Mouse (Mus musculus): ENCODE measurements around the gene Pik3r1. TPM values are rescaled to one million over a fixed set of nuclear protein-coding genes. Genes with fewer than 3 reads are reported as not detected.
A peak's percentile ranks its signal among the peaks of the same experiment; 100 is the strongest.

Pik3r1 gene
- polyA plus RNA-seq, 1 experiment, result 7.3 TPM

DNA sequence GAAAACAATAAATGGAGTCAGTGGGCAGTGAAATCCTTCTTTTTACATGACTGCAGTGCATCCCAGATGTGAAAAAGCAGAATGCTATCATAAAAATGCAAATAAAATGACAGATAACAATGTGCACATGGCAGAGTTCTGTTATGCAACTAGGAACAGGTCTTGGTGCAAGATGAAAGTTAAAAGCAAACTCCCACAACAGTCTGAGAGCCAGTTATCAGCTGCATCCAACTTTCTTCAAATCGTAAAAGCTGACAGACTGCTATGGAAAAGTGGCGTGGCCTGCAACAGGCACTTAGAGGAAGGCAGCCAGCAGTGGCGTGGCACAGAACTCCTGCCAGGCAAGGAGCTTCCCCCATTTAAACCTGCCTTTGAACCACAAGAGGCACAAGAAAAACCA is 2.0 kb downstream of the Pik3r1 start:
- Histone ChIP-seq H3ac (ENCODE audit: control insufficient read depth, insufficient read length, low read depth) (peak overlapping the region; percentile 2), H3K4me3 (ENCODE audit: insufficient read depth, poor library complexity, severe bottlenecking) (peak overlapping the region; percentile 45), H3K79me3 (ENCODE audit: low read depth) (peaks cover 39% of the 10 kb centered on the region), H3K27me3 (ENCODE audit: control insufficient read depth, insufficient read depth, insufficient read length) (no peaks in the 10 kb centered on the region), H3K36me3 (ENCODE audit: control insufficient read depth, insufficient read depth) (no peaks in the 10 kb centered on the region), H3K79me2 (ENCODE audit: control insufficient read depth, insufficient read depth) (peaks cover 66% of the 10 kb centered on the region)
- TF ChIP-seq CEBPB (IDR thresholded peaks at IDR 0.05; ENCODE audit: low read depth) (no peak), MAX (IDR thresholded peaks at IDR 0.05) (no peak), CTCF (IDR thresholded peaks at IDR 0.05; ENCODE audit: control insufficient read depth, insufficient read depth, insufficient read length) (no peak)

DNA sequence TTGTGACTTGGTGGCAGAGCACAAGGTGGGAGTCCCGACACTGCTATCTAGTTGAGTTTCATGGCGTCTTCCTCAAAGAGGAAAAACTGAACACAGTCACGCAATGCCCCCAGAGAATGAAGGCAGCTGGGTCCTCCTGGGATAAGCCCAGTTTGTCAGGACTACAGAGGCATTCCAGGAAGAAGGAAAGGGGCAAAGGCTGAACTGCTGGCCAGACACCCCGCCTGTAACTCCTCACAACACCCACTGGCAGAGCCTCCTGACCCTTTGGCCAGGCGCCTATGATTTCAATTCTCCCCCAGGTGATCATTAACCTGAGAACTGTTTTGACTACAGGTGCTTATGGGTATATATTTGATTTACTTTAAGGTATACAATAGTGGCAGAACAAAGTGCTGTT is 3.9 kb downstream of the Pik3r1 start:
- no peak overlapping the region for H3K4me3 ChIP-seq (ENCODE audit: insufficient read depth, poor library complexity, severe bottlenecking)
- TF ChIP-seq USF1 (IDR thresholded peaks at IDR 0.05; ENCODE audit: low read depth) (no peak), CEBPB (IDR thresholded peaks at IDR 0.05; ENCODE audit: low read depth) (no peak), MYOG (IDR thresholded peaks at IDR 0.05; ENCODE audit: control insufficient read depth, extremely low read depth, insufficient read length) (no peak), CTCF (IDR thresholded peaks at IDR 0.05; ENCODE audit: control insufficient read depth, insufficient read depth, insufficient read length) (no peak), FOSL1 (IDR thresholded peaks at IDR 0.05; ENCODE audit: insufficient read depth, low read length, poor library complexity, severe bottlenecking) (no peak), MYOD1 (IDR thresholded peaks at IDR 0.05; ENCODE audit: control insufficient read depth, insufficient read length, low read depth) (no peak), MAX (IDR thresholded peaks at IDR 0.05) (no peak)

DNA sequence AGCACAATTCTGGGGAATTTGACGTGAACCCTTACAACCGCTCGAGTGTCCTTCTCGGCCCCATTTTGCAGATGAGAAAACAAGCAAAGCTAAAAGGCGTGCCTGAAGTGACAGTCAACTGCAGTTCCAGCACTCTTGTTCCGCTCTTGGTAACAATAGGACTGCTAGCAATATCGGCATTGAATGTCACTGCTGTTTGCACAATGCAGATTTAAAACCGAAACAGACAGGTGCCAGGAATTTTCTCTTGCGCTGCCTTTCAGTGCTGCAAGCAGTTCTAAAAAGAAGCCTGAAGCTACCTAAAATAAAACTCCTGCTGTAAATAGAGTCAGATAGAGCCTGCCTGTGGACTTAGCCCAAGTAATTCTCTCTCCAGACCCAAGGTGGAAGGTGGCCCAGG is 4.3 kb downstream of the Pik3r1 start:
- Histone ChIP-seq H3K79me3 (ENCODE audit: low read depth) (peaks cover 50% of the 10 kb centered on the region), H3K79me2 (ENCODE audit: control insufficient read depth, insufficient read depth) (peaks cover 88% of the 10 kb centered on the region), H3K4me3 (ENCODE audit: insufficient read depth, poor library complexity, severe bottlenecking) (no peak overlapping the region), H3ac (ENCODE audit: control insufficient read depth, insufficient read length, low read depth) (no peak overlapping the region), H3K27me3 (ENCODE audit: control insufficient read depth, insufficient read depth, insufficient read length) (no peaks in the 10 kb centered on the region), H3K36me3 (ENCODE audit: control insufficient read depth, insufficient read depth) (no peaks in the 10 kb centered on the region)
- TF ChIP-seq MYOG (IDR thresholded peaks at IDR 0.05; ENCODE audit: control insufficient read depth, extremely low read depth, insufficient read length) (no peak), CEBPB (IDR thresholded peaks at IDR 0.05; ENCODE audit: low read depth) (no peak), MYOD1 (IDR thresholded peaks at IDR 0.05; ENCODE audit: control insufficient read depth, insufficient read length, low read depth) (no peak), USF1 (IDR thresholded peaks at IDR 0.05; ENCODE audit: low read depth) (no peak), MAX (IDR thresholded peaks at IDR 0.05) (no peak), FOSL1 (IDR thresholded peaks at IDR 0.05; ENCODE audit: insufficient read depth, low read length, poor library complexity, severe bottlenecking) (no peak), CTCF (IDR thresholded peaks at IDR 0.05; ENCODE audit: control insufficient read depth, insufficient read depth, insufficient read length) (no peak)

More for the DNA sequence above, 3.9 kb downstream of the Pik3r1 start:
- Histone ChIP-seq H3K36me3 (ENCODE audit: control insufficient read depth, insufficient read depth) (no peaks in the 10 kb centered on the region), H3K79me3 (ENCODE audit: low read depth) (peaks cover 50% of the 10 kb centered on the region), H3ac (ENCODE audit: control insufficient read depth, insufficient read length, low read depth) (no peak overlapping the region), H3K27me3 (ENCODE audit: control insufficient read depth, insufficient read depth, insufficient read length) (no peaks in the 10 kb centered on the region), H3K79me2 (ENCODE audit: control insufficient read depth, insufficient read depth) (peaks cover 84% of the 10 kb centered on the region)

DNA sequence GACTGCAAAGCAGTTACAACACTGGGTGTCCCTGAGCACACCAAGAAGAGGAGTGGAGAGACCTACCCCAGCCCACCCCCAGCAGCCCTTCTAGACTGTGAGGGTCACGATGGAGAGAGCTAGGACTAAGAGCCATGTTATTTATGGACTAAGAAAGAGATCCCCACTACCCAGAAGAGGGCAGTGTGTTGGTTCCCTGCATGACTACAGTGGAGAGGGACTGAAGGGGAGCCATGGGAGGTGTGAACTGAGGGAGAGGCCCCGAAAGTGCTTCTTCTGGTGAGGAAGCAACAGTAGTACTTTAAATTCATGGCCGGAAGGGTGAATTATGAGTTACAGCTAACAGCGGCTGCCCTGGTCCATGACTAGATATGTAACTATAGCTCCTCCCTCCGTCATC is 4.9 kb downstream of the Pik3r1 start:
- Histone ChIP-seq H3K36me3 (ENCODE audit: control insufficient read depth, insufficient read depth) (no peaks in the 10 kb centered on the region), H3K79me3 (ENCODE audit: low read depth) (peaks cover 55% of the 10 kb centered on the region), H3K79me2 (ENCODE audit: control insufficient read depth, insufficient read depth) (peaks cover 93% of the 10 kb centered on the region), H3K4me3 (ENCODE audit: insufficient read depth, poor library complexity, severe bottlenecking) (no peak overlapping the region), H3ac (ENCODE audit: control insufficient read depth, insufficient read length, low read depth) (no peak overlapping the region), H3K27me3 (ENCODE audit: control insufficient read depth, insufficient read depth, insufficient read length) (no peaks in the 10 kb centered on the region)
- TF ChIP-seq MYOG (IDR thresholded peaks at IDR 0.05; ENCODE audit: control insufficient read depth, extremely low read depth, insufficient read length) (no peak), MAX (IDR thresholded peaks at IDR 0.05) (no peak)

DNA sequence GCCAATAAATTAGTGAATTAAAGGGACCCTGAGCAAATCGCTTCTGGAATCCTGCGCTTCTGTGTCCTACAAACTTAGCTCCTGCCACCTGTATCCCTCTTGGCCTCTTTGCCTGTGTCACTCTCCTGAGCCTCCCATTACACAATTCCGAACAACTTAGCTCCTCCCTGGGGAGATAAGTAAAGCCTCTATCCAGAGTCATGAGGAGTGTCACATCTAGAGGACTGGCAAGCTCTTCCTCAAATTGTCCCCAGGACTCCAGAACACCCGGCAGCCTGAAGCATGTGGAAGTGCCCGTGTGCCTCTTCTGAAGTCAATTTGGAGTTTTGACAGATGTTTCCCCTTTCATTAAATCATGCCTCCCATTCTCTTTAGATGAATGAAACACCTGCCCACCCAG is 6.4 kb downstream of the Pik3r1 start:
- TF ChIP-seq FOSL1 (IDR thresholded peaks at IDR 0.05; ENCODE audit: insufficient read depth, low read length, poor library complexity, severe bottlenecking) (no peak), MYOG (IDR thresholded peaks at IDR 0.05; ENCODE audit: control insufficient read depth, extremely low read depth, insufficient read length) (no peak), CTCF (IDR thresholded peaks at IDR 0.05; ENCODE audit: control insufficient read depth, insufficient read depth, insufficient read length) (no peak), MAX (IDR thresholded peaks at IDR 0.05) (no peak), CEBPB (IDR thresholded peaks at IDR 0.05; ENCODE audit: low read depth) (no peak)
- H3K27me3 ChIP-seq (ENCODE audit: control insufficient read depth, insufficient read depth, insufficient read length), result no peaks in the 10 kb centered on the region
- H3ac ChIP-seq (ENCODE audit: control insufficient read depth, insufficient read length, low read depth), result no peak overlapping the region
- no peak overlapping the region for H3K4me3 ChIP-seq (ENCODE audit: insufficient read depth, poor library complexity, severe bottlenecking)
- peaks cover 95% of the 10 kb centered on the region for H3K79me2 ChIP-seq (ENCODE audit: control insufficient read depth, insufficient read depth)
- peaks cover 11% of the 10 kb centered on the region for H3K36me3 ChIP-seq (ENCODE audit: control insufficient read depth, insufficient read depth)
- peaks cover 59% of the 10 kb centered on the region for H3K79me3 ChIP-seq (ENCODE audit: low read depth)

DNA sequence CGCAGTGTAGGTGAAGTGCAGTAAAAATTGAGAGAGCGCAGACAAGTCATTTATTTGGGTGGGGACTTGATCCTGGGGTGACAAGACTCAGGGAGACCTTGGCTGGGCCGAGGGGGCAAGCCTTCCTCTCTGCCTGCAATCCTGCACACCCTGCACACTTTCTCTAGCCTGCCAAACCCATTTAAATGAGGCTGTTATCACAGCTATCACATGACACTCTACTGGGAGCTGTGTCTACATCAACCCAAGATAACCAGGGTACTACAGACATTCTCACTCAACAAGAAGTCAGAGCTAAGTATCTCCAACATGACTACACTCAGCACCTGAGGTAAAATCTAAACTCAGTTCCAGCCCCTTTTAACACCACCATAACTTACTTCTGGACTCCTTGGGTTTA is 7.1 kb downstream of the Pik3r1 start:
- peaks cover 95% of the 10 kb centered on the region for H3K79me2 ChIP-seq (ENCODE audit: control insufficient read depth, insufficient read depth)
- H3K79me3 ChIP-seq (ENCODE audit: low read depth), result peaks cover 55% of the 10 kb centered on the region
- H3K4me3 ChIP-seq (ENCODE audit: insufficient read depth, poor library complexity, severe bottlenecking), result no peak overlapping the region
- no peak overlapping the region for H3ac ChIP-seq (ENCODE audit: control insufficient read depth, insufficient read length, low read depth)
- H3K27me3 ChIP-seq (ENCODE audit: control insufficient read depth, insufficient read depth, insufficient read length), result no peaks in the 10 kb centered on the region
- peaks cover 17% of the 10 kb centered on the region for H3K36me3 ChIP-seq (ENCODE audit: control insufficient read depth, insufficient read depth)
- no peak for TF ChIP-seq FOSL1 (IDR thresholded peaks at IDR 0.05; ENCODE audit: insufficient read depth, low read length, poor library complexity, severe bottlenecking)
- no peak for TF ChIP-seq MYOD1 (IDR thresholded peaks at IDR 0.05; ENCODE audit: control insufficient read depth, insufficient read length, low read depth)
- no peak for TF ChIP-seq MYOG (IDR thresholded peaks at IDR 0.05; ENCODE audit: control insufficient read depth, extremely low read depth, insufficient read length)
- TF ChIP-seq CTCF (IDR thresholded peaks at IDR 0.05; ENCODE audit: control insufficient read depth, insufficient read depth, insufficient read length), result no peak
- TF ChIP-seq USF1 (IDR thresholded peaks at IDR 0.05; ENCODE audit: low read depth), result no peak
- TF ChIP-seq CEBPB (IDR thresholded peaks at IDR 0.05; ENCODE audit: low read depth), result no peak
- TF ChIP-seq MAX (IDR thresholded peaks at IDR 0.05), result no peak

Data from C2C12 (cell line).